Mouse (Mus musculus) limb, embryonic 13.5 days (tissue): ENCODE results near the gene Gm4450. TPM values are rescaled to one million over a fixed set of nuclear protein-coding genes. Genes with fewer than 3 reads are reported as not detected.

Experiments used
- ATAC-seq: fragments of 200-750 bp; cut with Nextera tagmentation; 2 replicates; pipeline ENCODE4 v1.8.0; 2017; ENCODE audit warnings: low read depth, moderate number of reproducible peaks, moderate TSS enrichment; ENCODE audit not compliant: low FRiP score
- H3K27ac ChIP-seq: fragments of 300-500 bp; sonication (generic); 2 replicates; pipeline ENCODE4 v1.5.1; 2015; ENCODE audit warnings: inconsistent platforms, mild to moderate bottlenecking, moderate library complexity
- H3K27me3 ChIP-seq: fragments of 300-500 bp; sonication (generic); 2 replicates; pipeline ENCODE4 v1.6.1; 2015; ENCODE audit warnings: mild to moderate bottlenecking, inconsistent platforms
- H3K36me3 ChIP-seq: fragments of 300-500 bp; sonication (generic); 2 replicates; pipeline ENCODE4 v1.6.1; 2015; ENCODE audit warnings: inconsistent platforms, mild to moderate bottlenecking, moderate library complexity
- H3K4me1 ChIP-seq: fragments of 300-500 bp; sonication (generic); 2 replicates; pipeline ENCODE4 v1.6.1; 2015; ENCODE audit warnings: inconsistent platforms
- H3K4me2 ChIP-seq: fragments of 300-500 bp; sonication (generic); replicated peaks from 2 replicates; pipeline ENCODE4 v1.6.1; 2015; ENCODE audit warnings: inconsistent platforms, mild to moderate bottlenecking, moderate library complexity
- H3K4me3 ChIP-seq: fragments of 300-500 bp; sonication (generic); 2 replicates; pipeline ENCODE4 v1.5.1; 2015; ENCODE audit warnings: moderate library complexity, mild to moderate bottlenecking, inconsistent platforms
- H3K9ac ChIP-seq: fragments of 300-500 bp; sonication (generic); 2 replicates; pipeline ENCODE4 v1.6.1; 2015; ENCODE audit warnings: mild to moderate bottlenecking, inconsistent platforms
- H3K9me3 ChIP-seq: fragments of 300-500 bp; sonication (generic); 2 replicates; pipeline ENCODE4 v1.6.1; 2016; ENCODE audit warnings: inconsistent platforms
- WGBS: fragments of 180-500 bp; shearing (Covaris S2); methylation state at CpG from one replicate; pipeline ENCODE4 v1.1.7; 2015; 5-methylcytosine and 5-hydroxymethylcytosine counted together
- polyA plus RNA-seq: library from polyadenylated mRNA; unstranded; fragments of >200 nt; fragmentation: Nextera tagmentation; extraction: Ambion mirVana; gene quantifications from 2 replicates; pipeline ENCODE4 v1.2.1, GENCODE M21; 2015

The Gm4450 gene
- polyA plus RNA-seq, 1 experiment from 2014 or later = not detected

GRCm38 (mm10) chr3:98434088-98434816 lies 22.7 kb downstream of the Gm4450 start:
- Histone ChIP-seq H3K27me3 (peaks cover 9% of the 10 kb centered on the region), H3K4me2 (no peak overlapping the region), H3K4me3 (no peak overlapping the region), H3K36me3 (no peaks in the 10 kb centered on the region), H3K9ac (no peak overlapping the region), H3K4me1 (no peaks in the 10 kb centered on the region), H3K27ac (no peak overlapping the region), H3K9me3 (0 out of 2 replicates have a peak, but pooled peaks cover 3% of the 10 kb centered on the region)
- 17% methylated on average over 1 of the region's 1 CpGs for WGBS
- ATAC-seq = no peak

DNA sequence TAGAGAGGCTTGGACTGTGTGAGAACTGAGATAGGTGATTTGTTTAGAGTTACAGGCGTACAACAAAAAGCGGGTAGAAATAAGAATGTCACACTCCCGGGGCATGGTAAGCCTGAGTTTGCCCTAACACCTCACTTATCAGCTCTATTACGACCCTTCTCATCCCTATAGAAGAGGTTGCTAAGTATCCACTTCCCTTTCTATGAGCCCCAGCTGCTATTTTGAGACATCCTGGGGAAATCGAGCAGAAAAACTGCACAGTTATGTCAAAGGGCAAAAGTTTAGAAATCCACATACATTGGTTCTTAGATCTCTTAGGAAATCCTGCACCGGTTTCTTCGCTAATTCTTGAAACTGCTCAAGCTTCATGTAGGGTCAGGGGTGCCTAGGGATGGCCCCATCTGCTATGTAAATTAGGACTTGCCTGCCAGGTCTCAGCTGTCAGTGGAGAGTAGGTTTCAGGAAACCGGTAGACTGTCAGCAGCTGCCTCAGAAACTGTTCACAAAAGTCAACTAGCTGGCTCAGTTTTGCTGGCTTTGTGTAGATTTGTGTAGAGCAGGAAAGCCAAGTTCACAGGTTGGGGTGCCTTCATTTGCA lies 27.9 kb downstream of the Gm4450 start:
- Histone ChIP-seq H3K9me3 (no peaks in the 10 kb centered on the region), H3K27me3 (peaks cover 51% of the 10 kb centered on the region), H3K36me3 (peaks cover 6% of the 10 kb centered on the region), H3K27ac (no peak overlapping the region), H3K4me1 (peaks cover 10% of the 10 kb centered on the region), H3K4me2 (peak overlapping the region; percentile 98), H3K9ac (no peak overlapping the region), H3K4me3 (peak overlapping the region; percentile 66; the same call in 1 of the 2 replicates)
- no peak for ATAC-seq
- WGBS = 29% methylated on average over 8 of the region's 8 CpGs

GRCm38 (mm10) chr3:98428449-98428775 lies 28.5 kb downstream of the Gm4450 start:
- 0 out of 2 replicates have a peak, but pooled peaks have one; percentile 6 for ATAC-seq
- Histone ChIP-seq H3K9me3 (no peaks in the 10 kb centered on the region), H3K27ac (no peak overlapping the region), H3K4me2 (peak overlapping the region; percentile 98), H3K9ac (peak overlapping the region; percentile 70), H3K36me3 (peaks cover 6% of the 10 kb centered on the region), H3K4me3 (peak overlapping the region; percentile 66), H3K4me1 (peaks cover 10% of the 10 kb centered on the region), H3K27me3 (peaks cover 51% of the 10 kb centered on the region)
- 4% methylated on average over 17 of the region's 17 CpGs for WGBS

DNA sequence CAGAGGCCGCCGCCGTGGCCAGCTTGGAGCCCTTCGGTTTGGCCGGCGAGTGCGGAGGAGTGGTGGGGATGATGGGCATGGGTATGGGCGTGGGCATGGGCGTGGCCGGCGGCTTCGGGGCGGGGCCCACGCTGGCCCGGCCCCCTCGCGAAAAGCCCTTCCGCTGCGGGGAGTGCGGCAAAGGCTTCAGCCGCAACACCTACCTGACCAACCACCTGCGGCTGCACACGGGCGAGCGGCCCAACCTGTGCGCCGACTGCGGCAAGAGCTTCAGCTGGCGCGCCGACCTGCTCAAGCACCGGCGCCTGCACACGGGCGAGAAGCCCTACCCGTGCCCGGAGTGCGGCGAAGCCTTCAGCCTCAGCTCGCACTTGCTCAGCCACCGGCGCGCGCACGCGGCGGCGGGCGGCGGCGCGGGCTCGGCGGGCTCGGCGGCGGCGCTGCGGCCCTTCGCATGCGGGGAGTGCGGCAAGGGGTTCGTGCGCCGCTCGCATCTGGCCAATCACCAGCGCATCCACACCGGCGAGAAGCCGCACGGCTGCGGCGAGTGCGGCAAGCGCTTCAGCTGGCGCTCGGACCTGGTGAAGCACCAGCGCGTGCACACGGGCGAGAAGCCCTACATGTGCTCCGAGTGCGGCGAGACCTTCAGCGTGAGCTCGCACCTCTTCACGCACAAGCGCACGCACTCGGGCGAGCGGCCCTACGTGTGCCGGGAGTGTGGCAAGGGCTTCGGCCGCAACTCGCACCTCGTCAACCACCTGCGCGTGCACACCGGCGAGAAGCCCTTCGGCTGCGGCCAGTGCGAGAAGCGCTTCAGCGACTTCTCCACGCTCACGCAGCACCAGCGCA lies 29.1 kb downstream of the Gm4450 start:
- ATAC-seq = peak; percentile 91
- H3K36me3 ChIP-seq = peaks cover 6% of the 10 kb centered on the region

DNA sequence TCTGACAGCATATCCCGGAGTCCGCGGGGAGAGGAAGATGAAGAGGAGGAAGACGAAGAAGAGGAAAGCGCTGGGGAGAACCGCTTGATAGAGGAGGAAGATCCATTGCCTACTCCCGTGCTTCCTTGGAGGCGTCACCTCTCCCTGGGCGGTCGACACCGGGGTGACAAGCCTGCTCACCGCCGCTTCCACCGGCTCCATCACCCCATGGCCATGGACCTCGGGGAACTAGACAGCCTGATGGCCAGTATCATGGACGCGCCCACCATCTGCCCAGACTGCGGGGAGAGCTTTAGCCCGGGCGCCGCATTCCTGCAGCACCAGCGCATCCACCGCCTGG lies 29.7 kb downstream of the Gm4450 start:
- peaks cover 51% of the 10 kb centered on the region for H3K27me3 ChIP-seq
- ATAC-seq = peak; percentile 49; the same call in 1 of the 2 replicates
- H3K4me1 ChIP-seq = peaks cover 10% of the 10 kb centered on the region
- H3K9ac ChIP-seq = peak overlapping the region; percentile 70; the same call in 1 of the 2 replicates
- no peaks in the 10 kb centered on the region for H3K9me3 ChIP-seq
- peak overlapping the region; percentile 98 for H3K4me2 ChIP-seq
- WGBS = 2% methylated on average over 20 of the region's 23 CpGs
- H3K4me3 ChIP-seq = peak overlapping the region; percentile 66
- no peak overlapping the region for H3K27ac ChIP-seq
- H3K36me3 ChIP-seq = peaks cover 6% of the 10 kb centered on the region

More for the DNA sequence above, 29.1 kb downstream of the Gm4450 start:
- H3K4me1 ChIP-seq = peaks cover 10% of the 10 kb centered on the region
- H3K4me3 ChIP-seq = peak overlapping the region; percentile 66
- under 1% methylated on average over 101 of the region's 110 CpGs for WGBS
- no peaks in the 10 kb centered on the region for H3K9me3 ChIP-seq
- peak overlapping the region; percentile 70 for H3K9ac ChIP-seq
- peak overlapping the region; percentile 98 for H3K4me2 ChIP-seq
- H3K27me3 ChIP-seq = peaks cover 51% of the 10 kb centered on the region
- H3K27ac ChIP-seq = no peak overlapping the region

- 41% methylated on average over 5 of the region's 5 CpGs for WGBS
Observed at GRCm38 (mm10) chr3:98426749-98427148, 30.2 kb downstream of the Gm4450 start.

GRCm38 (mm10) chr3:98422926-98423325 lies 34.0 kb downstream of the Gm4450 start:
- Histone ChIP-seq H3K9ac (no peak overlapping the region), H3K27ac (no peak overlapping the region), H3K27me3 (peaks cover 29% of the 10 kb centered on the region), H3K4me2 (no peak overlapping the region), H3K4me1 (peaks cover 7% of the 10 kb centered on the region; the same call in 1 of the 2 replicates), H3K36me3 (peaks cover 6% of the 10 kb centered on the region), H3K4me3 (no peak overlapping the region), H3K9me3 (no peaks in the 10 kb centered on the region)
- WGBS = 87% methylated on average over 4 of the region's 4 CpGs
- no peak for ATAC-seq

More at GRCm38 (mm10) chr3:98426749-98427148, 30.2 kb downstream of the Gm4450 start:
- Histone ChIP-seq H3K9ac (no peak overlapping the region), H3K36me3 (peaks cover 6% of the 10 kb centered on the region), H3K4me3 (peak overlapping the region; percentile 66), H3K4me2 (peak overlapping the region; percentile 98), H3K27me3 (peaks cover 51% of the 10 kb centered on the region), H3K9me3 (no peaks in the 10 kb centered on the region), H3K27ac (no peak overlapping the region), H3K4me1 (peaks cover 10% of the 10 kb centered on the region)
- ATAC-seq = no peak

- WGBS = 15% methylated on average over 4 of the region's 4 CpGs
- Histone ChIP-seq H3K9ac (no peak overlapping the region), H3K27me3 (no peaks in the 10 kb centered on the region), H3K27ac (no peak overlapping the region), H3K9me3 (no peaks in the 10 kb centered on the region), H3K36me3 (no peaks in the 10 kb centered on the region; the same call in 1 of the 2 replicates), H3K4me1 (peaks cover 18% of the 10 kb centered on the region), H3K4me2 (no peak overlapping the region), H3K4me3 (no peak overlapping the region)
- ATAC-seq = no peak
Observed at GRCm38 (mm10) chr3:98419786-98420070, 37.2 kb downstream of the Gm4450 start.

GRCm38 (mm10) chr3:98418991-98419785 lies 37.7 kb downstream of the Gm4450 start:
- no peak overlapping the region for H3K4me3 ChIP-seq
- no peak overlapping the region for H3K4me2 ChIP-seq
- H3K9ac ChIP-seq = no peak overlapping the region
- ATAC-seq = no peak
- H3K9me3 ChIP-seq = no peaks in the 10 kb centered on the region
- H3K36me3 ChIP-seq = no peaks in the 10 kb centered on the region; the same call in 1 of the 2 replicates
- 51% methylated on average over 6 of the region's 6 CpGs for WGBS
- H3K27me3 ChIP-seq = no peaks in the 10 kb centered on the region
- H3K27ac ChIP-seq = no peak overlapping the region
- H3K4me1 ChIP-seq = peaks cover 18% of the 10 kb centered on the region

DNA sequence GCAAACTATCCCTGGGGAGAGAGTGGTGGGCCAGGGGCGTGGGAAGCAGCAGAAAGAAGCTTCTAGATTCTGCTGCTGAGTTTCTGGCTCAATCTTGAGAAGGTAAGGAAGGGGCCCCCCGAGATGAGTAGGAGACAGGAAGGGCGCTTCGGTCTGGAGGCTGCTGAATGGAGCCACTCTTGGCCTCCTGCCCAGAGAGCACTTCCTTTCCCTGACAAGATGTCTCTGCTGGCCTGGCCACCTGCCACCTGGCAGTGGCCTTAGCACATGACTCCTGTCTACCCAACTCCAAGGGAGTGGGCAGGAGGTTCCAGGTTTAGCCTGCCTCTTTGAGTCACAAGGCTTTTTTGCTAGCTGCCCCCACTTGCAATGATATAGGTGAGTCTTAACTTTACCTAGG lies 39.6 kb downstream of the Gm4450 start:
- Histone ChIP-seq H3K4me1 (peaks cover 18% of the 10 kb centered on the region), H3K4me2 (no peak overlapping the region), H3K27me3 (no peaks in the 10 kb centered on the region), H3K36me3 (no peaks in the 10 kb centered on the region; the same call in 1 of the 2 replicates), H3K4me3 (no peak overlapping the region), H3K9me3 (no peaks in the 10 kb centered on the region), H3K27ac (no peak overlapping the region), H3K9ac (no peak overlapping the region)
- 0 out of 2 replicates have a peak, but pooled peaks have one; percentile 32 for ATAC-seq
- 68% methylated on average over 4 of the region's 4 CpGs for WGBS

- no peak overlapping the region for H3K27ac ChIP-seq
- H3K9me3 ChIP-seq = no peaks in the 10 kb centered on the region
- H3K9ac ChIP-seq = no peak overlapping the region
- no peak overlapping the region for H3K4me3 ChIP-seq
- no peaks in the 10 kb centered on the region for H3K36me3 ChIP-seq
- 87% methylated on average over 5 of the region's 5 CpGs for WGBS
- no peaks in the 10 kb centered on the region for H3K27me3 ChIP-seq
- peaks cover 18% of the 10 kb centered on the region for H3K4me1 ChIP-seq
- H3K4me2 ChIP-seq = no peak overlapping the region
- no peak for ATAC-seq
Observed at GRCm38 (mm10) chr3:98416426-98417250, 40.3 kb downstream of the Gm4450 start.
